ENCODE assay signal across 9 mouse cellular contexts in the genomic region with DNA sequence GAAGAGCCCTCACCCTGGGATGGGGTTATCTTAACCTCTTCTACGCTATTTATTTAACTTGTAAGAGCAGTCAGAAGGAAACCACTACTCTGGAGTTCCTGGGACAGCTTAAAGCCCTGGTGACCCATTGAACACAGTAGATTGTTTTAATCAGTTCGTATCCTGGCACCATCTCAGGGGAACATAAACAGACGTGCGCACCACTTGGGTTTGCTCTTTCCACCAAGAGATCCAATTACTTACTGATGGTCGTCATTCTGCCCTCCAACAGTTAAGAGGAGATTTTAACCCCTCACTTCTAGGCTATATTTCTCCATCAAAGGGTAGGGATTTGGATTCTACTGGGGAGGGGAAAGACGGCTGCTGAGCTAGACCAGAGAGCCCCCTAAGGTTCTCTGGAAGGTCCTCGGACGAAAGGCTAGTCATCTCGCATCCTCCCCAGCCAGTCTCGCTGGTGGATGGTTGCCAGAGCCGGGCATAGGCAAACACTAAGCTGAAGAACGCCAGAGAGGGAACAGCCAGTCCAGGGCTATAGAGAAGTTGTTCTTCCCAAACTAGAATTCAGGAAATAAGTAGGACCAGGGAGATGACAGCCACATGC. TPM values are rescaled to one million over a fixed set of nuclear protein-coding genes. Genes with fewer than 3 reads are reported as not detected.
DNase-seq lines count a peak whose midpoint lies in the region; ATAC-seq and TF ChIP-seq lines count a peak whose summit lies in the region.
"Had no signal": no experiment of that assay in that cellular context is flagged by ENCODE, and none has a peak within 500 bp of the region (broad histone marks: within the 10 kb centered on the region; RNA-seq: fewer than 3 reads in every experiment).

No protein-coding gene starts in this region.

- H3K9me3 ChIP-seq in kidney, postnatal 0 days (replicated peaks; ENCODE audit: low read length), result no peaks in the 10 kb centered on the region
- H3K9me3 ChIP-seq in embryonic facial prominence, embryonic 11.5 days (replicated peaks; ENCODE audit: control insufficient read depth, low read length), result no peaks in the 10 kb centered on the region
- no peaks in the 10 kb centered on the region for H3K9me3 ChIP-seq in intestine, embryonic 15.5 days
- no peaks in the 10 kb centered on the region for H3K9me3 ChIP-seq in neural tube, embryonic 14.5 days (ENCODE audit: control insufficient read depth, low read length)

- H3K9ac ChIP-seq in kidney, postnatal 0 days (ENCODE audit: low read depth, low read length), result no peak overlapping the region
- peak overlapping the region; percentile 50 for H3K9ac ChIP-seq in embryonic facial prominence, embryonic 11.5 days (replicated peaks; ENCODE audit: low read length)
- peak overlapping the region; percentile 44 for H3K9ac ChIP-seq in intestine, embryonic 15.5 days
- H3K9ac ChIP-seq in neural tube, embryonic 14.5 days (replicated peaks; ENCODE audit: low read depth, low read length), result peak overlapping the region; percentile 59

- no peak for ATAC-seq in kidney, postnatal 0 days (replicated peaks; ENCODE audit: low FRiP score, low read depth)
- no peak for ATAC-seq in embryonic facial prominence, embryonic 11.5 days (replicated peaks; ENCODE audit: insufficient number of reproducible peaks, low FRiP score, low TSS enrichment, low read depth)
- ATAC-seq in intestine, embryonic 15.5 days, result 0 out of 2 replicates have a peak, but pooled peaks have one; percentile 2
- peak; percentile 2; the same call in 1 of the 2 replicates for ATAC-seq in neural tube, embryonic 14.5 days (ENCODE audit: low read depth)

- 2% methylated on average over 12 of the region's 12 CpGs for WGBS in kidney, postnatal 0 days
- under 1% methylated on average over 12 of the region's 12 CpGs for WGBS in embryonic facial prominence, embryonic 11.5 days
- 4% methylated on average over 12 of the region's 12 CpGs for WGBS in intestine, embryonic 15.5 days
- WGBS in neural tube, embryonic 14.5 days, result 3% methylated on average over 12 of the region's 12 CpGs

- peaks cover 11% of the 10 kb centered on the region; the same call in 1 of the 2 replicates for H3K4me1 ChIP-seq in kidney, postnatal 0 days (replicated peaks; ENCODE audit: insufficient read depth, low read length)
- H3K4me1 ChIP-seq in embryonic facial prominence, embryonic 11.5 days (ENCODE audit: control insufficient read depth, insufficient read depth, low read length), result peaks cover 7% of the 10 kb centered on the region
- peaks cover 17% of the 10 kb centered on the region for H3K4me1 ChIP-seq in intestine, embryonic 15.5 days (replicated peaks)
- peaks cover 7% of the 10 kb centered on the region for H3K4me1 ChIP-seq in neural tube, embryonic 14.5 days (ENCODE audit: control insufficient read depth, insufficient read depth, low read length)

- no peaks in the 10 kb centered on the region for H3K36me3 ChIP-seq in kidney, postnatal 0 days (ENCODE audit: insufficient read depth, low read length)
- H3K36me3 ChIP-seq in embryonic facial prominence, embryonic 11.5 days (replicated peaks; ENCODE audit: control insufficient read depth, insufficient read depth, low read depth, low read length), result no peaks in the 10 kb centered on the region
- no peaks in the 10 kb centered on the region for H3K36me3 ChIP-seq in intestine, embryonic 15.5 days
- no peaks in the 10 kb centered on the region for H3K36me3 ChIP-seq in neural tube, embryonic 14.5 days (ENCODE audit: control insufficient read depth, insufficient read depth, low read length)

- DNase-seq in kidney, postnatal 0 days (ENCODE audit: low spot score), result no peak
- DNase-seq in kidney, postnatal 36 days, result no peak
- DNase-seq in embryonic facial prominence, embryonic 11.5 days (ENCODE audit: low spot score), result peak; percentile 37
- DNase-seq in urinary bladder, adult 2 months (ENCODE audit: low spot score), result no peak
- DNase-seq in MN1 (ENCODE audit: low spot score), result no peak
- DNase-seq in right cerebral cortex, postnatal 14 days, result no peak
- DNase-seq: gastrocnemius, postnatal 25 days had no signal

- TF ChIP-seq CTCF in kidney, postnatal 0 days (IDR thresholded peaks at IDR 0.05; ENCODE audit: low read depth), result no peak

- H3K4me3 ChIP-seq in kidney, postnatal 0 days (replicated peaks; ENCODE audit: low read depth, low read length), result peak overlapping the region; percentile 40
- peak overlapping the region; percentile 50 for H3K4me3 ChIP-seq in embryonic facial prominence, embryonic 11.5 days (ENCODE audit: low read depth, low read length)
- H3K4me3 ChIP-seq in intestine, embryonic 15.5 days (replicated peaks), result peak overlapping the region; percentile 48
- peak overlapping the region; percentile 55 for H3K4me3 ChIP-seq in neural tube, embryonic 14.5 days (ENCODE audit: low read depth, low read length)

- no peak overlapping the region for H3K27ac ChIP-seq in kidney, postnatal 0 days
- no peak overlapping the region for H3K27ac ChIP-seq in embryonic facial prominence, embryonic 11.5 days (replicated peaks; ENCODE audit: low read depth, low read length)
- 0 out of 2 replicates have a peak overlapping the region, but pooled peaks have one; percentile 5 for H3K27ac ChIP-seq in intestine, embryonic 15.5 days
- no peak overlapping the region for H3K27ac ChIP-seq in neural tube, embryonic 14.5 days (ENCODE audit: low read depth, low read length)

- peaks cover 31% of the 10 kb centered on the region for H3K27me3 ChIP-seq in kidney, postnatal 0 days (ENCODE audit: insufficient read depth, low read length)
- H3K27me3 ChIP-seq in embryonic facial prominence, embryonic 11.5 days (ENCODE audit: control insufficient read depth, insufficient read depth, low read length), result peaks cover 13% of the 10 kb centered on the region
- H3K27me3 ChIP-seq in intestine, embryonic 15.5 days (replicated peaks), result peaks cover 29% of the 10 kb centered on the region
- H3K27me3 ChIP-seq in neural tube, embryonic 14.5 days (ENCODE audit: control insufficient read depth, insufficient read depth, low read length), result peaks cover 9% of the 10 kb centered on the region

- peak overlapping the region; percentile 75 for H3K4me2 ChIP-seq in kidney, postnatal 0 days (ENCODE audit: low read length)
- H3K4me2 ChIP-seq in embryonic facial prominence, embryonic 11.5 days (ENCODE audit: low read depth, low read length), result peak overlapping the region; percentile 90
- H3K4me2 ChIP-seq in intestine, embryonic 15.5 days (replicated peaks), result peak overlapping the region; percentile 93
- H3K4me2 ChIP-seq in neural tube, embryonic 14.5 days (ENCODE audit: low read depth, low read length), result peak overlapping the region; percentile 96

RNA-seq across cellular contexts. Expression of gene Grem1, which starts 1.4 kb away (rescaled TPM):
- polyA plus RNA-seq in kidney, postnatal 0 days (2015; fragmentation: Nextera tagmentation; extraction: Ambion mirVana), result 0.14 and 0.18 TPM in 2 replicates
- polyA plus RNA-seq in embryonic facial prominence, embryonic 11.5 days (2014; fragmentation: Nextera tagmentation; extraction: Ambion mirVana), result 0.80 and 1.4 TPM in 2 replicates
- polyA plus RNA-seq in intestine, embryonic 15.5 days (2015; fragmentation: Nextera tagmentation; extraction: Ambion mirVana), result 8.1 and 9.0 TPM in 2 replicates
- polyA plus RNA-seq in neural tube, embryonic 14.5 days (2014; fragmentation: Nextera tagmentation; extraction: Ambion mirVana), result 2.3 and 2.8 TPM in 2 replicates
- polyA plus RNA-seq in urinary bladder, adult 2 months (2012; rRNA removed), result 0.07 and 0.12 TPM in 2 replicates

Comparison
In these comparisons a context has a peak if more than half of its experiments do, and no peak if none do; other contexts are left out.
1. ATAC-seq: peak in intestine, embryonic 15.5 days (single experiment) and neural tube, embryonic 14.5 days (single experiment); none in kidney, postnatal 0 days (single experiment) and embryonic facial prominence, embryonic 11.5 days (single experiment).
2. Peak in every context shown above with its lines, with median percentiles within 50 percentile points of each other: H3K4me2 ChIP-seq and H3K4me3 ChIP-seq.